Mouse (Mus musculus) spleen, postnatal 10 days (tissue): ENCODE data around the gene Taar5.

Experiments used
- DNase-seq, 2 experiments: peaks; one replicate each; pipeline ENCODE4 v3.0.0; 2021 to 2022; ENCODE audit warnings: low spot score in 2 of 2

Taar5 gene

DNA sequence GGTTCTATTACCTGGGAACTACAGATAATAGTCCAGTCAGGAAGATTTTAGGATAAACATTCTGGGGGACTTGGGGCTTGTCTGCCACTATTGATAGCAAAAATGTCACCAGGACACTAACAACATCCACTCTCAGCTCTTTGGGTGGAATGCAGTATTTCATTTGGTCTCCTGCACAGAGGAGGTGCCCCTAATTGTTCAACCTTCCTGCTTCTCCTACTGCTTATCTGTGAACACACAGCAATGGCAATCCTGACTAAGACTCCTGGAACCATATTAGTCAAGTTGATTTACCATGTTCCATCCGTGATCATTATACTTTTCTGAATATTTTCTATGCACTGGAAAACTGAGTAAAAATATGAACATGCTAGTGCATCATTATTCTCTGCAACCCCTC, 37.6 kb downstream of the Taar5 start:
- no peak for DNase-seq
